Mouse (Mus musculus): ENCODE results near the gene Ank2.

Ank2 gene

DNA sequence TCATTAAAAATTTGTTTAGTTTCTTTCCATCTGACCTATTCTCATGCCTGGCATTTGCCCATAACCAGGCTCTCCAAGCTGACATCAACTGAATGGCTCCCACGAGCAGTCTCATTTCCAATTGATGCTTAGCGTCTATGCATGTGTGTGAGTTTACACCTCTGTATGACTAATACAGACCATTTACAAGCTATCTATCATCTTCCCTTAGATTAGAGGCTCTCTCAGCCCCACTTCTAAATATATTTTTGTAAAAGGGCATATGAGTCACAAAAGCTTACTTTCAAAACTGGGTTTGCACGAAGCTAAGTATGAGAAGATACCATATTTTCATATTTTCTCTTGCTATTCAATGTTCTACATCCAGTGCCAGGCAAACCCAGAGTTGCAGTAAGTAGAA, 578.9 kb downstream of the Ank2 start:
- in situ Hi-C loops (cut with MseI, MboI), result no loop called here

DNA sequence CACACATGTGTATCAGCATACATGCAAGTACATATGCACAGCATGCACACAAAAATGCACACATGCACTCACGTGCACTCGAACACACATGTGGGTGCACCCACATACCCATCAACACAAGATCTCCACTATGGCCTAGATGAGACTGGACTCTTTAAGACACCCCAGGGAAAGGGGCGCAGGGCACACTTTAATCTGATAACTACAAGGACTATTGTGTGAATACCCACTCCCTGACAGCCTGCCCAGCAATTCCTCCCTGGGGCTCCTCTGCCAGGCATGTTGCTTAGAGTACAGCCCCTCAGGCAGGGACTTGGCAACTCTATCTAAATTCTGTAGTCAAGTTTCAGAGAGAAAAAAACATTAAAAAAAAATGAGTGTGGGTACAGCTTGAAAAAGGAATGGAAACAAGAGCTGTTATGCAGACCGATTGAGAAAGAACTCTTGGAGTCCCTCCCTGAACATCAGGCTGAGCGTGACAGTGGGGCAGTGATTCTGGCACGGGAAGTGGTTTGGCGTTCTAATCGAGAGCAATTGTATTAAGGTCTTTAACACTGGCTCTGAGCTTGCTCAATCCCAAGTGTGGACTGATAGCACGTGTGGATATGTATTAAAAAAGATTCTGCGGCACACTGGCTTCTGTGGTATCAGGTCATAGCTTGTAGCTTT, 580.2 kb downstream of the Ank2 start:
- in situ Hi-C loops (cut with MseI, MboI), result no loop called here

GRCm38 (mm10) chr3:126916381-126916780, 582.8 kb downstream of the Ank2 start:
- in situ Hi-C loops (cut with MseI, MboI), result no loop called here

DNA sequence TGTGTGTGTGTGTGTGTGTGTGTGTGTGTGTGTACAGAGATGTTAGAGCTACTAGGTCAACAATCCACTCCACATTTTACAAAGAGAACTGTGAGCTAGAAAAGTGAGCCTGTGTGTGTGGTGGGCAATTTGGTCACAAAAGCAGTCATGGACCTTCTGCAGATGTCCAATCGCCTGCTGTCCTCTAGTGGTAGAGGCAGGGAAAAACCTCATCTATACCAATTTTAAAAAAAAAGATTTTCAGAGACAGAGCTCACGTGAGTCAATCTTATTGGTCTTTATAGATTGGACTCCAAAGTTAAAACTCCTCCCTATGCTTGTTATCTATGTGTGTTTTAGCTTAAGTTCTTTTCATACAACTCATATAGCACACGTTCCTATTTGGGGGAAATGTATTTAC, 595.6 kb downstream of the Ank2 start:
- in situ Hi-C loops (cut with MseI, MboI), result no loop called here

DNA sequence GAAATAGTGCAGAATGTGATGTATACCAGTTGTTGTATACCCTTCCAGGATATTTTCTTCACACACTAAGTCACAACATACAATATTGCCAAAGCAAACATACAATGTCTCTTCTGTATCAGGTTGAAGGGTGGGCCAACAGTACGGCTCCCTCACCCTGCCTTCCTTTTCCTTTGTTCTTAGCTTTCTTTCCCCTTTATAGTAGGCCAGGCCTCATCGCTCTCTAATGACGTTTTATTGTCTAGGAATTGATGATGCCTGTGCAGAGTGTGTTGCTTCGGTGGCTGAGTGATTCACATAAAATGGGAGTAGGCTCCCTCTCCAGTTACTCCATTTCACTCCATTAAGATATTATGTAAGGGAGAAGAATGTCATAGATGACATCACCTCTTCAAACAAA, 612.5 kb downstream of the Ank2 start:
- in situ Hi-C loops (cut with MseI, MboI), result loop anchor here in 1 of 2 experiments (25.0 kb wide), 1 partner anchor 299 kb away; the partner anchor contains the start of gene Camk2d

DNA sequence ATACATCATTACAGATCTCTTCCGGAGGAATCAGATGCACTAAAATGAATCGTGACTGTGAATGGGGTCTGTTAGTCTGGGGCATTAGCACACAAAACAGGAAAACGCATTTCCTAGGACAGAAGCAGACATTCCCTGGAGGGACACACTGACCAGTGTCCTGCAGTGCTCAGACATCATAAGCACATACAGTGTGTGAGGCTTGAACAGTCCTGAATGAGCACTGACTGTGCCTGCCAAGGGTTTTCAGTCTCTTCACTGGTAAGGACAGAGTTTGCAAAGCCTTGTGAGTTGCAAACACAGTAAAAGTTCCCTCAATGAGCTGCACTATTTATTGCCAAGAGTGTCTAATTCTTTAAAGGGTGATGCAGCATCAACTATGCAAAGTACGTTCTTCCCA, 613.1 kb downstream of the Ank2 start:
- in situ Hi-C loops (cut with MseI, MboI), result loop anchor here in 1 of 2 experiments (25.0 kb wide), 1 partner anchor 299 kb away; the partner anchor contains the start of gene Camk2d

DNA sequence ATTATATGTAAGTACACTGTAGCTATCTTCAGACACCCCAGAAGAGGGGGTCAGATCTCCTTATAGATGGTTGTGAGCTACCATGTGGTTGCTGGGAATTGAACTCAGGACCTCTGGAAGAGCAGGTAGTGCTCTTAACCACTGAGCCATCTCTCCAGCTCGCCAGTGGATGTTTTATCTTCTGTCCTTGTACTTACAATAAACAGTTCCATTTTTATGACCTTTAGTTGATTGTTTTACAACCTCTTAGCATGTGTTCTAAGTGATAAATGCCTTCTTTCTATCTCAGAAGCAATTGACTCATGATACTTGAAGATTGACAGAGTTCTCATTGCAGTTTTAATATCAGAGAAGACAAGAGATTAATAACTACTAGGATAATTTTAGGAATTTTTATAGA, 620.9 kb downstream of the Ank2 start:
- in situ Hi-C loops (cut with MseI, MboI), result loop anchor here in 1 of 2 experiments (25.0 kb wide), 1 partner anchor 291 kb away; the partner anchor contains the start of gene Camk2d
